Mouse (Mus musculus): ENCODE measurements around the gene Ppp1r15b.

The Ppp1r15b gene

DNA sequence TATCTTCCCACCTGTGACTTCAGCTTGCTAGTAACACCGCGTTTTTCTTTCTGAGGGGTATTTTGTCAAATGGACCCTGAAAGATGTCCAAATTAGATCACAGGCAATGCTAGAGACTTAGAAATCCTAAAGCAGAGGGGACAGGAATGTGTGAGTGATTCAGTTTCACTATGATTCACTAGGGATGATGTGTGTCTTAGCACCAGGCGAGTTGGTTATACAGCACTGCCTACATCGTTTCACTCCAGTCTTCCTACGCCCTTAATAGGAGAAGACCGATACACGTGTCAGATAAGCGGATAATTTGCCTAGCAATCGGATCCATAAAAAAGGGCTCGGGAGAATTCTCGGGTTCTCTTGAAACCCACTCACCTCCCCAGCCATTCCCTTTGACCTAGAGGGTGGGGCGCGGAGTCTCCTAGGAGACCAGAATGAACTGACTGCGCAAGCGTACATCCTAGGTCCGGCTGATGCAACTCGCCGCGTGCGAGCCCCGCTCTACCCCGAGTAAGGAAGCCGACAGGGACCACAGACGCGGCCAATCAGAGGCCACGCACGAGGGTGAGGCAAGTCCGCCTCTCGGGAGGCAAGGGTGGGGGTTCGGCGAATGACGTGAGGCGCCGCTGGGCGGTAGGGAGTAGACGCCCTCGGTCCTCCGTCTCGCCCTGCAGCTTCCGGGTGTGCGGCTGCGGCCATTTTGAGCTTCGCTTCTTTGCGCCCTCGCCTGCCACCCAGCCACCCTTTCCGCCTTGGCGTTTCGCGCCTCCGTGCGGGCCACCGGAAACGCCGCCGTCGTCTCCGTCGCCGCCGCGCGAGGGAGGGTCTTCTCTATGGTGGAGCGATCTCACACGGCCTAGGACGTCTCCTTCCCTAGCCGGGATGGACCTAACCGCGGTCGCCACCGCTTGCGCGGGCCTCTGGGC lies at the start of gene Ppp1r15b:
Gene Ppp1r15b, plus strand, starts transcription at position 506 of the 923 bp plus-strand sequence.
- DNase-seq (ENCODE audit: low spot score in 2 of 2) = peak; percentile 100

DNA sequence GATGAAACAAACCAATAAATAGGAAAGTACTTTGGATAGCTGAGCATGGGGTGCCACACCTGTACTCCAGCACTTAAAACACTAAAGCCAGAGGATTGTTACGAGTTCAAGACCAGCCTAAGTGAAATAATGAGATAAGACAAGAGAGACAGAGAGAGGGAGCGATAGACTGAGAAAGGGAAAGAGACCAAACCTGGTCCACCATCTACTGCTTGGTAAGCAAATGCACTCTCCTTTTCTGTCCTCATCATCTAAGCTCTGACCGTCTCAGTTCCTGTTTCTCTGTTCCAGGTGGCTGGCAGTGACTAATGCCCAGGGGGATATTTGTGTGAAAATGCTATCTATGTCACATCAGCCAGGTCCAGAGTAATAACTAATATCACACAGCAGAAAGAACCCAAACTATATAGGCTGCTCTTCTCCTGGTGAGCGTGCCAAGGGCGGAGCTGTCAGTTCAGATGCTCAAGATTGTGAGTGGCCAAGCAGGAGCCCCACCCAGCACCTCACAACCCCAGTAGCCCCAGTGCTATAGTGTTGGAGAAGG lies 47.9 kb upstream of the Ppp1r15b start:
- DNase-seq (ENCODE audit: low spot score in 2 of 2) = no peak

DNA sequence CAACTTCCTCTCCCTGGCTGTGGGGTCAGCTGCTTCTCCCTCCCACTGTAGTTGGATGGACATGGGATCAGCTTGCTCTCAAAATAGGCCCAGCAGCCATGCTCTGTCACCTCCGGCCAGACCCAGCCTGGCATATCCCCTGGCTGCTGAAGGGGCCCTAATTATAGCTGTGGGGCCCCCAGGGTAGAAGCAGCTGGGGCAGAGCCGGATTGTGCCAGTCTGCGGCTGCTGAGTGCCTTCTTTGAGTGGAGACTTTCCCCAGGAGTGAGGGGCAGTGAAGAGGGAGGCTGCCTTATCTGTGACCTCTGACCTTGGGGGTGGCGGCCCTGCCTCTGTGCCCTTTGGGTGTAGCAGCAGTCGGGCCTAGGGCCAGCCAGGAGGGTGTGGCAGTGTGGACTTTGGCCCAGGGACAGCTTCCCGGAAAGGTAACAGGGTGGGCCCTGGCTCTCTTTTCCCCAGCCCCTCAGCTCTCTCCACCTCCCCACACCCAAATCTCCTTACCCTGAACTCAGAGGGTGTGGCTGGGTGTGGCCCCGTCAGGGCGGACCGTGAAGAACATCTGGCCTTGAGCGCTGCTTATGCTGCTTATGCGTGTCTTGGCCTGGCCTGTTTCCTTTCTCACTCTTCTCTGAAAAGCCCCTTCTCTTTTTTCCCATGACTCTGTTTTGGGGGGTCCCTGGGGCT lies 46.9 kb upstream of the Ppp1r15b start:
- DNase-seq (ENCODE audit: low spot score in 2 of 2) = no peak

DNA sequence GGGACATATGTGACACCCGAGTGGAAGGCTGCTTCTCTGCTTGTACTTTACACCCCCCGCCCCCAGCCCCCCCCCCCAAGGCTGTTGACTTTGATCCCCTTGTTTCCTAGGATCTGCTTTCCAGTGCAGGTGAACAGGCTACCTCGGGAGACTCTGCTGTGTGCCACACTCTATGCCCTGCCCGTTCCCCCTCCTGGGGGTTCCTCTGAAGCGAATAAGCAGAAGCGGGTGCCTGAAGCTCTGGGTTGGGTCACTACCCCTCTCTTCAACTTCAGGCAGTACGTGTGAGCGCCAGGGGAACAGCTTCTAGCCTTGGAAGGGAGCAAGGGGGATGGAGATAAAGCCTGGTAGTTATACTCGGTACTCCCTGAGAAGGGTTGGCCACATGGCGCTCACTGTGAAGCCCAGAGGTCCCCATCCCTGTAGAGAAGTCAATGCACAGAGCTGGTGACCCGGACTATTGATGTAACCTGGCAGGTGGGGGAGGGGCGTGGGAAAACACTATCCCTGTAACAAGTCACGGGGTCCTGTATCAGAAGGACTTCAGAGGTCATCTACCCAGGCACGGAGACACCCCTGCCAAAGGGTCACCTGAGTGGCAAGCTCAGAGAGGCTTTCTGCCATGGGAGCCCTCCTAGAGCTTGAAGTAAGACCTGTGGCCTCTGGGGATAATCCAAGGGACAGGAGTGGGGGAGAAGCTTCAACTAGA lies 46.1 kb upstream of the Ppp1r15b start:
- DNase-seq (ENCODE audit: low spot score in 2 of 2) = no peak

DNA sequence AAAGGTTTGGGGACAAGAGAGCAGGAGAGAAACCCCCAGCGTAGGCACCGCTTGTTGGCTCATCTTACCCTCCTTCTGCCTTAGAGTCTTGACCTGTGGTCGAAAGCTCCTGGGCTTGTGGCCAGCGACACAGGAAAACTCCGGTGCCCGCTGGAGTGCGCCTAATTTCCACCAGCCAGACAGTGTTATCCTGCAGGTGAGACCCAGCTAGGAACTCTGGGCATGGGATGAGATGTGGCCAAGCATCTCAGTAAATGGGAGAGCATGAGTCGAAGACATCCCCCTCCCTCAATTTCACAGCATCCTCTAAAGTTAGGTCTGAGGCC lies 45.6 kb upstream of the Ppp1r15b start:
- no peak for DNase-seq (ENCODE audit: low spot score in 2 of 2)

DNA sequence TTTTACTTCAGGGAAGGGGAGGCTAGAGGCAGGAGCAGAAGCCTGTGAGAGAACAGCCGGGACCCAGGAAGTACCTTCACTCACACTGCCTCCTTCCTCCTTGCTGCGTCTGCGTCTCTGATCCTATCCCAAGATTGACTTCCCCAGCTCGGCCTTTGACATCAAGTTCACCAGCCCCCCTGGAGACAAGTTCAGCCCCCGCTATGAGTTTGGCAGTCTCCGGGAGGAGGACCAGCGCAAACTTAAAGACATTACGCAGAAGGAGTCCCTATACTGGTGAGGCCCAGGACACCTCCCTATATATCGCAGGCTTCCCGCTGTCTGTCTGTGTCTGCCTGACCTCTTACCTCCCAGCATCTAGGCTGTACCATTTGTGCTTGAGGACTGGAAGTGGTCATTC lies 44.1 kb upstream of the Ppp1r15b start:
- no peak for DNase-seq (ENCODE audit: low spot score in 2 of 2)

DNA sequence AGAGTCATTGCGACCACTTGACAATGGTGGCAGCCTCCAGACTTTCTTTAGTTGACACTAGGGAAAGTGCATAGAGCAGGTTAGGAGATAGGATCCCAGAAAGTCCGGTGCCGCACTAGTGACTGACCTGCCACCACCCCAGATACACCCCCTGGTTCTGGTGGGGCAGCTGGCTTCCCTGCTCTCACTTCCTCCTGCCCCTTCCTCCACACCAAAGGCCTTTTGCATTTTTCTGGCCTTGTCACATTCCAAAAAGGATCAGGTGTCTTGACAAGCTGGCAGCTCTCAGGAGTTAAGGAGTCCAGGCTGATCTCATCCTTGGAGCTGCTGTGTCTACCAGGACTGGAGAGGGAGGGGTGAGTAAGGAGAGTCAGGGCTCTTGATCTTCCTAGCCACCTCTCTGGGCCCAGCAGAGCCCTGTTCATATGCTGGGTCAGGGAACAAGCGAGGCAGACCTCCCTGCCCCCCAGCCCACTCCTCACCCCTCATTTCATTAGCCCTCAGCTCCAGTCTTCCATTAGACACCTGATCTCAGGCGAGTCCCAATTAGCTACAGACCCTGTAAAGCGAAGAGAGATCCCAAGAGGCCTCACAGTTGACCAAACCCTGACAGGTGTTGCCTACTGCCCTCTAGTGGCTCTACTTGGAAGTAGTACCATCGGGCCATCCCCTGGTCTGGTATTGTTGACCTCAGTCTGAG lies 43.6 kb upstream of the Ppp1r15b start:
- DNase-seq (ENCODE audit: low spot score in 2 of 2) = peak in 1 of 2 experiments; percentile 58

DNA sequence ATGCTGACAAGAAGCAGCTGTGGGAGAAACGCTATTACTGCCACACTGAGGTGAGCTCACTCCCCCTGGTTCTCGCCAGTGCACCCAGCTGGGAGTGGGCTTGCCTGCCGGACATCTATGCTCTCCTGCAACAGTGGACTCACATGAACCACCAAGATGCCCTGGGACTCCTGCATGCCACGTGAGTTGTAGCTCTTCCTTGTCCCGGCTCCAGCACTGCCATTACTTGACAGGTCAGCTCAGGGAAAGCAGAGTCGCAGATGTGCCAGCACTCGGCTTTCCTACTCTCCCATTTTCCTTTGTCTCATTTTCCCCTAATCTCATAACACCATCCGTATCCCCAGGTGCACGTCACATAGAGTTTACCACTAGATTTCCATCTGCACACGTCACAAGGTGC lies 42.7 kb upstream of the Ppp1r15b start:
- no peak for DNase-seq (ENCODE audit: low spot score in 2 of 2)

DNA sequence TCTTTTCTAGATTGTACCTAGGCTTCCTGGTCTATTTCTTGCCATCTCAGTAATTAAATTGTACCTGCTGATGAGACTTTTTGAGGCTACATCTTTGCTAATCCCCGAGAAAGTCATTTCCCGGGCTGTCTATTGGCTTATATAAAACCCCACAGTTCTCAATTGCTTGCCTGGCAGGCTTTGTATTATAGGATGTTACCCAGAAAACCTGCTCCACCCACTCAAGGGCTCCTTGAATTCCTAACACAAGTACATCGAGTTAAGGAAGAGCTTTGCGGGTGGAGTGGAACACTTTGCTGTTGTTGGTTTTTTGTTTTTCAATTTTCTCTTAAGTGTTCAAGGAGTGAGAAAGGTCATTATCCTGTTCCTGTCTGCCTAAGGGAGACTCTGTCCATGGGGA lies 41.5 kb upstream of the Ppp1r15b start:
- DNase-seq (ENCODE audit: low spot score in 2 of 2) = no peak

DNA sequence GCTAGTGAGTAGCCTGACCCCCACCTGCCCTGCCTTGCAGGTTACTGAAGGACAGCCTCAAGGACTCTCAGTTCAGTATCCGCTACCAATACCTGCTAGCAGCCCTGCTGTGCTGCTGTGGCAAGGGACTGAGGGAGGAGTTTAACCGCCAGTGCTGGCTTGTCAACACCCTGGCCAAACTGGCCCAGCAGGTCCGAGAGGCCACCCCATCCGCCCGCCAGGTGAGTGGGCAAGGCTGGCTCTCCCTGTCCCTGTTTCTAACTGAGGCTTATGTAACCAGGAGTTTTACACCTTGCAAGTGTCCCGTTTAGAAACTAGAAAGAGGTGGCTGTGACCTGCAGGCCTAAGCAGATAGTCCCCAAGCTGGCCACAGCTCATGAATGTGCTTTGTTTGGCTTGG lies 40.3 kb upstream of the Ppp1r15b start:
- no peak for DNase-seq (ENCODE audit: low spot score in 2 of 2)

DNA sequence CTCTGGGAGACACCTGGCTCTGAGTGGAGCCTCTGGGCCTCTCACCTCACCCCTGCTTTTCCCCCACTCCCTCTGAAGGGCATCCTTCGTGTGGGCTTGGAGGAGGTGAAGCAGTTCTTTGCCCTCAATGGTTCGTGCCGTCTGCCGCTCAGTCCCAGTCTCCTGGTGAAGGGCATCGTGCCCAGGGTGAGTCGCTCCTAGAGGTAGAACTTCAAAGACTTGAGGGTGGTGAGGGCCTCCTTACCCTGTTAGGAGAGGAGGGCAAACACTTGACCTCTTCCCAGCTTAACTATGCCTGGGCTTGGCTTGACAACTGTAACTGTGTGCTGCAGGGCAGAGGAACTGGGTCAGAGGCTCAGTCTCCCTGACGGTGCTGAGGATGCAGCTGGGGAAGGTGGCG lies 39.5 kb upstream of the Ppp1r15b start:
- no peak for DNase-seq (ENCODE audit: low spot score in 2 of 2)

DNA sequence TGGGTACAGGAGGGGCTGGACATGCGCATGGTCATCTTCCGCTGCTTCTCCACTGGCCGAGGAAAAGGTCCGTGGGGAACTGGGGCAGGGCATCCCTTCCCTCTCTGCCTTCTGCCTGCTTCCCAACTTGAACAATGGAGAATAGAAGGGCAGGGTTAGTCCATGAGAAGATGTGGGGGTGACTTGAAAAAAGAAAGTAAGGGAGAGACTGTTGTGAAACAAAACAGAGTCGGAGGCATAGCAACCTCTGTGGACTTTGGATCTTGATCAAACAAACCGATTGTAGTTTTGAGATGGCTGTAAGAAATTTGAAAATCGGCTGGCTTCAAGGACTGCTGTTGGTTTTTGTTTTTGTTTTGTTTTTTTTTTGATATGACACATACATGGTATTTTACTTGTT lies 37.2 kb upstream of the Ppp1r15b start:
- no peak for DNase-seq (ENCODE audit: low spot score in 2 of 2)

DNA sequence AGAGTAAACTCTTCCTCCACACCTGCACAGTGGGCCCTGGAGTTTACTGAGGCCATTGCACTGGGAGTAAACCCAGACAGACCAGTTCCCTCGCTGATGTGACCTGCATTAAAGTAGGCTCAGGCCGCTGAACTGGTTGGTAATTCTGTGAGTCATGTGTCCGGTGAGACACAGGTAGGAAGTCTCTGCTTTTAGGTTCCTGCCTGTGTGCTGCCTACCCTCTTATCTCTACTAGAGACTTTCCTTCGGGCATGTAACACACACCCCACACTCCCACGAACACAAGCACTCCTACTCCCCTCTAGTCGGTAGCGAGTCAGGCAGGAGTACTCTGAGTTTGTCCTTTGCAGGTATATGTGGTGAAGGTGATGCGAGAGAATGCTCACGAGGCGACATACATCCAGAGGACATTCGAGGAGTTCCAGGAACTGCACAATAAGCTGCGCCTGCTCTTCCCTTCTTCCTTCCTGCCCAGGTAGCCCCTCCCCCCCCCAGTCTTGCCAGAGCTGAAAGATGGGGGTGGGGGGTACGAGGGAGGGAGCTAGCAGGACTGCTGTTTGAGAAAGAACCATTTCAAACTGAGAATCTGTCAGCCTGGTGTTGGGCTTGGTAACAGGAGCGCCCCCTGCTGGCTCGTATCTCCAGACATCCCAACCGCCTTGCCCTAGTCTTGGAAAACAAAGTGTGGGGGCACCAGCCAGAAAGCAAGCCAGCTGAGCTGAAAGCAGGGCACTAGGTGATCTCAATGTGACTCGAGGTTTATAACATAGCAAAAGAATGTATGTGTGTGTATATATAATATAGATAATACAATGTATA lies 29.8 kb upstream of the Ppp1r15b start:
- DNase-seq (ENCODE audit: low spot score in 2 of 2) = peak; percentile 81

DNA sequence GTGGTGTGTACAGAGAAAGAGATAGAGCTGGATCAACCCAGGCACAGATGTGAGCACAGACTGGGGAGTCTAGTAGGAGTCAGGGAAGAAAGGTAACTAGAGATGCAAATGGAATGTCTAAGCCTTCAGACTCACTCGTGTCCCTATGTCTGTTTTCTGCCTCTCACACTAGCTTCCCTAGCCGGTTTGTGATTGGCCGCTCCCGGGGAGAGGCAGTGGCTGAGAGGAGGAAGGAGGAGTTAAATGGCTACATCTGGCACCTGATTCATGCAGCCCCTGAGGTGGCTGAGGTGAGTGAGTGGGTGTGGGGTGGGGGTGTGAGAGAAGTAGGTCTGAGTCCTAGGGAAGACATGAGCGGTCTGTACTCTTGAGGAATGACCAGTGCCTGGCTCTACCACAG lies 28.8 kb upstream of the Ppp1r15b start:
- no peak for DNase-seq (ENCODE audit: low spot score in 2 of 2)

DNA sequence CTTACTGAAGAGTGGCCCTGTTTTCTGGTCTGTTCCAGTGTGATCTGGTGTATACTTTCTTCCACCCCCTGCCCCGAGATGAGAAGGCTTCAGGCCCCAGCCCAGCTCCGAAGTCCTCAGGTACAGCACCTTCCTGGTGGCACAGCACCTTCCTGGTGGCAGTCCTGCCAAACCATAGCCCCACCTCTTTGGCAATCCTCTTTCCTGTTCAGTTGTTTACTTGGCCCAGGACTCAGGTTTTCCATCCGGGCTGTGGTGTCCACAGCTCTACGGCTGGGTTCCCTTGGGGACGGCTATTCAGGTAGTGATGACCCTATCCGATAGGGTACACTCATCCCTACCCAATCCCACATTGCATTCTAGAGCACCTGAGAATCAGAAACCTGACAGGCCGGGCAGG lies 27.6 kb upstream of the Ppp1r15b start:
- DNase-seq (ENCODE audit: low spot score in 2 of 2) = no peak

DNA sequence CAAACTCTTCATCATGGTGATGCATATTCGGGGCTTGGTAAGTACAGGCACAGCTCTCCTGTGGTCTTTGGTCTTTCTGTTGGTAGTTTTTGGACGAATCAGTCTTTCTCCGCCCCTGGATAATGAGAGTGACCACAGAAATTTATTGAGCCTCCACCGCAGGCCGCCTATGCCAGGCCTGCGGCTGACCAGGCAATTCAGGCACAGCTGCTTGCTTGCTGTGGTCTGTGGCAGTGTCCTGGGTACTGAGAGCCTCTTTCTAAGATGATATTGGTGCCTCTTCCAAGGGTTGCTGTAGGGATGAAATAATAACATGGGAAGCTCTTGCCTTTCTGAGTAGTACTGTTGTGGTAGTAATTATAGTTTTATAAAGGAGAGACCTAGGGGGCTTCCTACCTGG lies 27.1 kb upstream of the Ppp1r15b start:
- no peak for DNase-seq (ENCODE audit: low spot score in 2 of 2)

DNA sequence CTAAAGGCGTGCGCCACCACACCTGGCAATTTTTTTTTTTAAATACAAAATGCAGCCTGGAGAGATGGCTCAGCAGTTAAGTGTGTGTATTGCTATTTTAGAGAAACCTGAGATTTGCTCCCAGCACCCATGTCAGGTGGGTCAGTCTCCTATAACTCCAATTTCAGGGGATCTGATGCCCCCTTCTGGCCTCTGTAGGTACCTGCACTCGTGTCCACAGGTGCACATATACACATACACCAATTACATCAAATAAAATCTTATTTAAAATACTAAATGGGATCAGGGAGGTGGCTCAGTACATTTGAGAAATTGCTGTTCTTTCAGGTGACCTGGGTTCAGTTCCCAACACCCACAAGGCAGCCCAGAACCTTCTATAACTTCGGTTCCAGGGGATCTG lies 14.8 kb upstream of the Ppp1r15b start:
- DNase-seq (ENCODE audit: low spot score in 2 of 2) = no peak

DNA sequence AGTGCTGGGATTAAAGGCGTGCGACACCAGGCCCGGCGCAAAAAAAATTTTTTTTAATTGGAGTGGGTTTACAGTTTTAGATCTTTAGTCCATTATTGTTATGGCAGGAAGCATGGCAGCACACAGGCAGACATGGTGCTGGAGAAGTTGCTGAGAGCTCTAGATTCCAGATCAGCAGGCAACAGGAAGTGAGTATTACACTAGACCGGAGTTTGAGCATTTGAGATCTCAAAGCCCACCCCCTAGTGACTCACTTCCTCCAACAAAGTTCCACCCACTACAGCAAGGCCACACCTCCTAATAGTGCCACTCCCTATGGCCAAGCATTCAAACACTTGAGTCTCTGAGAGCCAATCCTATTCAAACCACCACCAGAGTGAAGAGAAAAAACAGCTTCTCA lies 12.8 kb upstream of the Ppp1r15b start:
- no peak for DNase-seq (ENCODE audit: low spot score in 2 of 2)

DNA sequence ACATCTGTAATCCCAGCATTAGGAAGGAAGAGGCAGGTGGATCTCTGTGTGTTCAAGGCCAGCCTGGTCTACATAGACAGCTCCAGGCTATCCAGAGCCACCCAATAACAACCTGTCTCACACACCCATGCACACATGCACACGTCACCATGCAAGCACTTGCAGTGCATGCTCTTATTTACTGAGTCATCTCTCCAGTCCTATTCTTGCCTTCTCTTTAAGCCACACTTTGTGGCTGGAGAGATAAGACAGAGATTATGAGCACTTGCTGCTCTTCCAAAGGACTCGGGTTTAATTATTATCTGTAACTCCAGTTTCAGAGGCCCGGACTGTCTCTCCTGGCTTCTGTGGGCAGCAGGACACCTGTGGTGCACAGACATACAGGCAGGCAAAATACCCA lies 12.1 kb upstream of the Ppp1r15b start:
- no peak for DNase-seq (ENCODE audit: low spot score in 2 of 2)

DNA sequence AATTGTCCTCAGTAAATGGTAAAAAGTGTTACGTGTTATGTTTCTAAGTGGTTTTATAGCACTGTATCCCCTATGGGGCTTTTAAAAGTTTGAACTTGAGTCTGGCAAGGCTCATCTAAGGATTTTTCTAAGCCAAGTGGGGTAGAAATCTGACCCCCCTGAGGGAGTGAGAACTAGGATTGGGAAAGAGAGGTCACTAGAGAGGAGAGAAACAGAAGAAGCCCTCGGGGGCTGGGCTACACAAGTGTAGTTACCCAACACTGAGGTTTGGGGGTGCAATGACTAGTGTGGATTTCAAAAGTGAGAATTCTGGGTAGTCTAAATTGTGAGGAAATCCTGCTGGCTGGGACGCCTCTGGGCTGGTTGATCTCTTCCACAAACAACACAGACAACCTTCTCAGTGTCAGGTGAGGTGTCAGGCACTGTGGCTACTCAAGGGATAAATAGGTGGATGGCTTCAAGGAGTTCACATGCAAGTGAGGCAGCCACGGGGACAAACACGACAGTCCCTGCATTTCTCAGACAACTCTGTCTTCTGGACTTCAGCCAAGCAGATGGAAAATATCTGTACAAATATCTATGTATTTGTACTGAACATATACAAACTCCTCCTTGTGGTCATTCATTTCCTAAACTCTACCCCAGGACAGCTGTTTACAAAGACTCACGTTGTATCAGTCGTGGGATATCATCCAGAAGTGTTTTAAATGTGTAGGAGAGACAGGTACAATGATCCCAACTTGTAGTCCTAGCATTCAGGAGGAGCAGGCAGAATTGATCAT lies 10.8 kb upstream of the Ppp1r15b start:
- DNase-seq (ENCODE audit: low spot score in 2 of 2) = no peak
